Mouse (Mus musculus) Patski (cell line): ENCODE data around the gene Tor4a. TPM values are rescaled to one million over a fixed set of nuclear protein-coding genes. Genes with fewer than 3 reads are reported as not detected.

ENCODE experiments used
- ATAC-seq: fragments of 100-300 bp; one replicate; pipeline ENCODE4 v1.8.0; 2021
- CTCF ChIA-PET: fragments of 350-600 bp; sonication (Branson Sonifier 250); formaldehyde crosslinking; loops from one replicate; lab custom pipeline; 2022; ENCODE audit warnings: inconsistent platforms; lab: Charles Lee
- POLR2A ChIA-PET: fragments of 350-600 bp; sonication (Branson Sonifier 250); formaldehyde crosslinking; loops from one replicate; lab custom pipeline; 2022; ENCODE audit warnings: antibody characterized with exemption, inconsistent platforms; lab: Charles Lee
- DNase-seq: peaks from one replicate; pipeline ENCODE4 v3.0.0-alpha.2; 2011; ENCODE audit warnings: low read depth, low spot score
- H3K27me3 ChIP-seq: fragments of 371-371 bp; one replicate; pipeline ENCODE4 v1.5.1; 2021
- CTCF ChIP-seq: fragments of 100-300 bp; IDR thresholded peaks from one replicate; pipeline ENCODE4 v1.5.1; 2021
- in situ Hi-C: fragments of 300-500 bp; cut with MboI; formaldehyde crosslinking; loops from 3 replicates; pipeline ENCODE4 v1.11.1; 2018; ENCODE audit warnings: low pct_unique_long_range_greater_than_20kb, mixed read lengths
- polyA plus RNA-seq: library from polyadenylated mRNA; unstranded; gene quantifications from one replicate; pipeline ENCODE4 v1.2.3, GENCODE M21; 2021

Gene Tor4a
- polyA plus RNA-seq, 1 experiment from 2014 or later, result 7.0 TPM

- ATAC-seq, result no peak
- DNase-seq, result no peak
- ChIA-PET CTCF (no interaction called here), POLR2A (interaction anchor here (0.8 kb wide), 1 partner anchor 10 kb away, joined by 3 read pairs; no protein-coding TSS in a partner anchor)
- in situ Hi-C loops, result no loop called here
- TF ChIP-seq CTCF, result no peak
- H3K27me3 ChIP-seq, result no peaks in the 10 kb centered on the region
Observed at GRCm38 (mm10) chr2:25213266-25213865, 16.7 kb upstream of the Tor4a start.

GRCm38 (mm10) chr2:25211121-25211670 lies 14.5 kb upstream of the Tor4a start, which contains the start of gene Nelfb:
TSS of gene Nelfb (minus strand) at chr2:25211489.
- in situ Hi-C loops, result no loop called here
- POLR2A ChIA-PET, result interaction anchor here (1.0 to 1.2 kb wide), 2 partner anchors 10 to 13 kb away, joined by 5 read pairs; partner anchors contain the start of gene Tubb4b
- CTCF ChIA-PET, result interaction anchor here (1.3 to 2.6 kb wide), 3 partner anchors 10 to 18 kb away, joined by 4 to 14 read pairs (median 5); no protein-coding TSS in a partner anchor

GRCm38 (mm10) chr2:25210686-25211085 lies 14.0 kb upstream of the Tor4a start:
- ChIA-PET CTCF (interaction anchor here (1.2 to 2.6 kb wide), 5 partner anchors 10 to 19 kb away, joined by 3 to 14 read pairs (median 5); partner anchors contain the start of gene Tor4a), POLR2A (interaction anchor here (0.6 to 1.4 kb wide), 5 partner anchors 9 to 261 kb away, joined by 3 to 5 read pairs (median 3); partner anchors contain the start of genes Tor4a, Tubb4b and Zmynd19)
- DNase-seq (no peak), ATAC-seq (no peak)
- TF ChIP-seq CTCF, result no peak
- in situ Hi-C loops, result no loop called here
- H3K27me3 ChIP-seq, result no peaks in the 10 kb centered on the region

More at GRCm38 (mm10) chr2:25211121-25211670, 14.5 kb upstream of the Tor4a start, which contains the start of gene Nelfb:
- DNase-seq, result no peak
- TF ChIP-seq CTCF, result no peak
- ATAC-seq, result peak; percentile 71
- no peaks in the 10 kb centered on the region for H3K27me3 ChIP-seq

- in situ Hi-C loops, result no loop called here
- no peak for TF ChIP-seq CTCF
- no peak for DNase-seq
- POLR2A ChIA-PET, result no interaction called here
- no peak for ATAC-seq
- CTCF ChIA-PET, result interaction anchor here (2.4 to 6.6 kb wide), 2 partner anchors 11 to 20 kb away, joined by 6 to 29 read pairs; partner anchors contain the start of gene Tor4a
- H3K27me3 ChIP-seq, result no peaks in the 10 kb centered on the region
Observed at GRCm38 (mm10) chr2:25207593-25207992, 10.9 kb upstream of the Tor4a start.

GRCm38 (mm10) chr2:25203631-25204214 lies 7.0 kb upstream of the Tor4a start:
- ChIA-PET POLR2A (interaction anchor here (0.6 kb wide), 1 partner anchor 116 kb away, joined by 3 read pairs; no protein-coding TSS in a partner anchor), CTCF (interaction anchor here (1.4 to 6.6 kb wide), 3 partner anchors 9 to 24 kb away, joined by 3 to 29 read pairs (median 9); no protein-coding TSS in a partner anchor)
- H3K27me3 ChIP-seq, result no peaks in the 10 kb centered on the region
- TF ChIP-seq CTCF, result no peak
- DNase-seq (no peak), ATAC-seq (no peak)
- in situ Hi-C loops, result no loop called here

- ATAC-seq (no peak), DNase-seq (no peak)
- ChIA-PET CTCF (no interaction called here), POLR2A (no interaction called here)
- in situ Hi-C loops, result no loop called here
- no peak for TF ChIP-seq CTCF
- H3K27me3 ChIP-seq, result no peaks in the 10 kb centered on the region
Observed at GRCm38 (mm10) chr2:25200631-25201030, 3.9 kb upstream of the Tor4a start.

GRCm38 (mm10) chr2:25197946-25198345 lies 1.3 kb upstream of the Tor4a start:
- no peak for DNase-seq
- in situ Hi-C loops, result no loop called here
- POLR2A ChIA-PET, result interaction anchor here (0.8 to 1.2 kb wide), 2 partner anchors 12 to 29 kb away, joined by 3 to 13 read pairs; no protein-coding TSS in a partner anchor
- H3K27me3 ChIP-seq, result no peaks in the 10 kb centered on the region
- no peak for TF ChIP-seq CTCF
- ATAC-seq, result no peak
- CTCF ChIA-PET, result interaction anchor here (0.9 to 2.1 kb wide), 5 partner anchors 11 to 75 kb away, joined by 3 to 16 read pairs (median 5); partner anchors contain the start of genes Anapc2 and Ssna1

- ChIA-PET POLR2A (interaction anchor here (0.8 to 1.2 kb wide), 3 partner anchors 13 to 30 kb away, joined by 3 to 13 read pairs (median 3); no protein-coding TSS in a partner anchor), CTCF (interaction anchor here (0.9 to 2.1 kb wide), 5 partner anchors 10 to 76 kb away, joined by 3 to 16 read pairs (median 6); partner anchors contain the start of genes Anapc2 and Ssna1)
- DNase-seq (no peak), ATAC-seq (no peak)
- in situ Hi-C loops, result no loop called here
- TF ChIP-seq CTCF, result no peak
- no peaks in the 10 kb centered on the region for H3K27me3 ChIP-seq
Observed at GRCm38 (mm10) chr2:25197191-25197590, 505 bp upstream of the Tor4a start.

- DNase-seq (no peak), ATAC-seq (no peak)
- POLR2A ChIA-PET, result interaction anchor here (1.1 to 1.7 kb wide), 2 partner anchors 32 kb away, joined by 3 to 4 read pairs; no protein-coding TSS in a partner anchor
- in situ Hi-C loops, result no loop called here
- no peak for TF ChIP-seq CTCF
- CTCF ChIA-PET, result interaction anchor here (2.0 to 2.2 kb wide), 4 partner anchors 8 to 77 kb away, joined by 6 to 25 read pairs (median 12); partner anchors contain the start of genes Anapc2 and Ssna1
- H3K27me3 ChIP-seq, result no peaks in the 10 kb centered on the region
Observed at GRCm38 (mm10) chr2:25195211-25196156, 1.2 kb downstream of the Tor4a start.
